10 mouse cellular contexts compared by ENCODE assay signal in genomic region chr11:65745707-65746333, GRCm38 (mm10). TPM values are rescaled to one million over a fixed set of nuclear protein-coding genes. Genes with fewer than 3 reads are reported as not detected.
DNase-seq lines count a peak whose midpoint lies in the region; ATAC-seq lines count a peak whose summit lies in the region.
"Had no signal": no experiment of that assay in that cellular context is flagged by ENCODE, and none has a peak within 500 bp of the region (broad histone marks: within the 10 kb centered on the region; RNA-seq: fewer than 3 reads in every experiment).

No protein-coding gene starts in this region.

- no peak overlapping the region for H3K4me3 ChIP-seq in hindbrain, embryonic 11.5 days (ENCODE audit: low read depth, low read length)
- no peak overlapping the region for H3K4me3 ChIP-seq in hindbrain, embryonic 12.5 days
- H3K4me3 ChIP-seq in hindbrain, embryonic 15.5 days: no peak overlapping the region
- H3K4me3 ChIP-seq in midbrain, embryonic 14.5 days (replicated peaks; ENCODE audit: low read depth, low read length): no peak overlapping the region
- H3K4me3 ChIP-seq: limb, embryonic 12.5 days; stomach, embryonic 15.5 days had no signal

- H3K4me1 ChIP-seq in hindbrain, embryonic 11.5 days (replicated peaks; ENCODE audit: control insufficient read depth, insufficient read depth, low read length): no peaks in the 10 kb centered on the region
- H3K4me1 ChIP-seq in hindbrain, embryonic 12.5 days: no peaks in the 10 kb centered on the region
- peaks cover 15% of the 10 kb centered on the region for H3K4me1 ChIP-seq in hindbrain, embryonic 15.5 days (replicated peaks)
- H3K4me1 ChIP-seq in midbrain, embryonic 14.5 days (ENCODE audit: control insufficient read depth, insufficient read depth, low read length): peaks cover 15% of the 10 kb centered on the region
- H3K4me1 ChIP-seq: limb, embryonic 12.5 days; stomach, embryonic 15.5 days had no signal

- H3K27me3 ChIP-seq in hindbrain, embryonic 11.5 days (ENCODE audit: control insufficient read depth, insufficient read depth, low read length): no peaks in the 10 kb centered on the region
- no peaks in the 10 kb centered on the region for H3K27me3 ChIP-seq in hindbrain, embryonic 12.5 days
- no peaks in the 10 kb centered on the region for H3K27me3 ChIP-seq in hindbrain, embryonic 15.5 days
- no peaks in the 10 kb centered on the region for H3K27me3 ChIP-seq in midbrain, embryonic 14.5 days (ENCODE audit: control insufficient read depth, insufficient read depth, low read length)
- H3K27me3 ChIP-seq: limb, embryonic 12.5 days; stomach, embryonic 15.5 days had no signal

- H3K9me3 ChIP-seq in hindbrain, embryonic 11.5 days (ENCODE audit: control insufficient read depth, low read length): no peaks in the 10 kb centered on the region
- no peaks in the 10 kb centered on the region for H3K9me3 ChIP-seq in hindbrain, embryonic 12.5 days (replicated peaks)
- H3K9me3 ChIP-seq in hindbrain, embryonic 15.5 days: no peaks in the 10 kb centered on the region
- no peaks in the 10 kb centered on the region for H3K9me3 ChIP-seq in midbrain, embryonic 14.5 days (ENCODE audit: control insufficient read depth, low read length)
- H3K9me3 ChIP-seq: limb, embryonic 12.5 days; stomach, embryonic 15.5 days had no signal

- DNase-seq in hindbrain, embryonic 11.5 days (ENCODE audit: low spot score): peak; percentile 5
- peak; percentile 94 for DNase-seq in brain, adult 2 months (ENCODE audit: low read depth, low spot score)
- DNase-seq in midbrain, embryonic 14.5 days: peak; percentile 83
- no peak for DNase-seq in thymus, postnatal 0 days (ENCODE audit: low spot score)
- no peak for DNase-seq in thymus, postnatal 10 days (ENCODE audit: low spot score in 2 of 2)
- no peak for DNase-seq in spleen, postnatal 14 days (ENCODE audit: low spot score in 2 of 2)

- no peak overlapping the region for H3K9ac ChIP-seq in hindbrain, embryonic 11.5 days (ENCODE audit: low read depth, low read length)
- no peak overlapping the region for H3K9ac ChIP-seq in hindbrain, embryonic 12.5 days
- H3K9ac ChIP-seq in hindbrain, embryonic 15.5 days: no peak overlapping the region
- H3K9ac ChIP-seq in midbrain, embryonic 14.5 days (replicated peaks; ENCODE audit: low read length): no peak overlapping the region
- H3K9ac ChIP-seq: limb, embryonic 12.5 days; stomach, embryonic 15.5 days had no signal

- H3K4me2 ChIP-seq in hindbrain, embryonic 11.5 days (replicated peaks; ENCODE audit: low read depth, low read length): no peak overlapping the region
- H3K4me2 ChIP-seq in hindbrain, embryonic 12.5 days (replicated peaks): no peak overlapping the region
- H3K4me2 ChIP-seq in hindbrain, embryonic 15.5 days: peak overlapping the region; percentile 29
- peak overlapping the region; percentile 31 for H3K4me2 ChIP-seq in midbrain, embryonic 14.5 days (ENCODE audit: low read length)
- H3K4me2 ChIP-seq: limb, embryonic 12.5 days; stomach, embryonic 15.5 days had no signal

- no peaks in the 10 kb centered on the region for H3K36me3 ChIP-seq in hindbrain, embryonic 11.5 days (ENCODE audit: control insufficient read depth, insufficient read depth, low read length)
- no peaks in the 10 kb centered on the region for H3K36me3 ChIP-seq in hindbrain, embryonic 12.5 days
- H3K36me3 ChIP-seq in hindbrain, embryonic 15.5 days: no peaks in the 10 kb centered on the region
- no peaks in the 10 kb centered on the region for H3K36me3 ChIP-seq in midbrain, embryonic 14.5 days (ENCODE audit: control insufficient read depth, insufficient read depth, low read length)
- H3K36me3 ChIP-seq: stomach, embryonic 15.5 days had no signal

- ATAC-seq in hindbrain, embryonic 11.5 days (ENCODE audit: low FRiP score): no peak
- ATAC-seq in hindbrain, embryonic 12.5 days (ENCODE audit: low FRiP score): no peak
- ATAC-seq in hindbrain, embryonic 15.5 days (ENCODE audit: low FRiP score, low read depth): peak; percentile 65; the same call in 1 of the 2 replicates
- ATAC-seq in midbrain, embryonic 14.5 days (ENCODE audit: low FRiP score, low TSS enrichment): no peak

- H3K27ac ChIP-seq in hindbrain, embryonic 11.5 days (ENCODE audit: low read depth, low read length): no peak overlapping the region
- H3K27ac ChIP-seq in hindbrain, embryonic 12.5 days: no peak overlapping the region
- H3K27ac ChIP-seq in hindbrain, embryonic 15.5 days (replicated peaks): peak overlapping the region; percentile 76
- H3K27ac ChIP-seq in midbrain, embryonic 14.5 days (replicated peaks; ENCODE audit: low read depth, low read length): peak overlapping the region; percentile 60; the same call in 1 of the 2 replicates
- H3K27ac ChIP-seq: limb, embryonic 12.5 days; stomach, embryonic 15.5 days had no signal

- 91% methylated on average over 8 of the region's 8 CpGs for WGBS in hindbrain, embryonic 11.5 days
- WGBS in hindbrain, embryonic 12.5 days: 87% methylated on average over 8 of the region's 8 CpGs
- 63% methylated on average over 8 of the region's 8 CpGs for WGBS in hindbrain, embryonic 15.5 days
- 70% methylated on average over 8 of the region's 8 CpGs for WGBS in midbrain, embryonic 14.5 days

RNA-seq across cellular contexts. Expression of gene Map2k4, which starts 42.3 kb away (rescaled TPM):
- polyA plus RNA-seq in hindbrain, embryonic 11.5 days (2014; fragmentation: Nextera tagmentation; extraction: Ambion mirVana): 82.7 and 87.7 TPM in 2 replicates
- polyA plus RNA-seq in hindbrain, embryonic 12.5 days (2016; fragmentation: Nextera tagmentation; extraction: Ambion mirVana): 68.7 and 73.4 TPM in 2 replicates
- 99.9 and 101 TPM in 2 replicates for polyA plus RNA-seq in hindbrain, embryonic 15.5 days (2015; fragmentation: Nextera tagmentation; extraction: Ambion mirVana)
- 86.5 and 100 TPM in 2 replicates for polyA plus RNA-seq in midbrain, embryonic 14.5 days (2014; fragmentation: Nextera tagmentation; extraction: Ambion mirVana)
- 36.6 and 44.0 TPM in 2 replicates for polyA plus RNA-seq in thymus, postnatal 0 days (2015; fragmentation: Nextera tagmentation; extraction: Ambion mirVana)

Comparison
In these comparisons a context has a peak if more than half of its experiments do, and no peak if none do; other contexts are left out.
1. H3K27ac ChIP-seq: peak in hindbrain, embryonic 15.5 days (single experiment) and midbrain, embryonic 14.5 days (single experiment); none in hindbrain, embryonic 11.5 days (single experiment) and hindbrain, embryonic 12.5 days (single experiment).
2. H3K4me2 ChIP-seq: peak in hindbrain, embryonic 15.5 days (single experiment) and midbrain, embryonic 14.5 days (single experiment); none in hindbrain, embryonic 11.5 days (single experiment) and hindbrain, embryonic 12.5 days (single experiment).
3. DNase-seq: peak in hindbrain, embryonic 11.5 days (single experiment), brain, adult 2 months (single experiment) and midbrain, embryonic 14.5 days (single experiment); none in thymus, postnatal 0 days (single experiment), thymus, postnatal 10 days (0 of 2) and spleen, postnatal 14 days (0 of 2).